Mouse (Mus musculus) E14TG2a.4 (cell line): ENCODE data around the gene Lrrc46.

Experiments used
- H3K27me3 ChIP-seq: 2 replicates; pipeline ENCODE4 v1.6.1; 2014; ENCODE audit warnings: low read length, control low read depth; ENCODE audit not compliant: insufficient read depth
- H3K36me3 ChIP-seq: 2 replicates; pipeline ENCODE4 v1.6.1; 2014; ENCODE audit warnings: low read length, control low read depth; ENCODE audit not compliant: insufficient read depth
- H3K4me1 ChIP-seq: replicated peaks from 2 replicates; pipeline ENCODE4 v1.6.1; 2014; ENCODE audit warnings: low read depth, low read length, control low read depth
- H3K4me3 ChIP-seq: replicated peaks from 2 replicates; pipeline ENCODE4 v1.5.1; 2014; ENCODE audit warnings: mild to moderate bottlenecking, low read length
- H3K9me3 ChIP-seq: 2 replicates; pipeline ENCODE4 v1.6.1; 2014; ENCODE audit warnings: low read length, control low read depth
- CTCF ChIP-seq: conservative IDR thresholded peaks from 2 replicates; pipeline ENCODE4 v1.5.1; 2014; ENCODE audit warnings: low read length
- NANOG ChIP-seq: IDR thresholded peaks from 2 replicates; pipeline ENCODE4 v1.6.1; 2014; ENCODE audit warnings: borderline replicate concordance, low read length, mixed read lengths
- POU5F1 ChIP-seq: IDR thresholded peaks from 2 replicates; pipeline ENCODE4 v1.6.1; 2014; ENCODE audit warnings: low read length, borderline replicate concordance

The Lrrc46 gene

DNA sequence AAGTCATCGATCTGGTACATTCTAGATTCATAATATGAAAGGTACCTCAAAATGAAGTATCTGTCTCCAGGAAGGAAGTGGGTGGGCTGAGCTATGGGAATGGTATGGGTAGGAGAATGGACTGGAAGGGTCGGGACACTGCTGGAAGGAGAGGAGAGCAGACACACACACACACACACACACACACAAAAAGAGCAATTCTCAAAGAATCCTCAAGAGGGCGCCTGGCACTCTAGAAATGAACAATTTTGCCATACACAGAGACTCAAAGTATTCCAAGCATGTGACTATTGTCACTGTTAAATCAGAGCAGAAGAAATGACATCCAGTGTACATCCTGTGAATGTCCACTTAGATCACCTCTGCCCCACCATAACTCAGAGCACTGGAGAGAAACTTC, 31.3 kb upstream of the Lrrc46 start:
- TF ChIP-seq CTCF = peak; percentile 75
- TF ChIP-seq POU5F1 = no peak
- H3K4me1 ChIP-seq = peaks cover 34% of the 10 kb centered on the region
- peaks cover 18% of the 10 kb centered on the region for H3K36me3 ChIP-seq

DNA sequence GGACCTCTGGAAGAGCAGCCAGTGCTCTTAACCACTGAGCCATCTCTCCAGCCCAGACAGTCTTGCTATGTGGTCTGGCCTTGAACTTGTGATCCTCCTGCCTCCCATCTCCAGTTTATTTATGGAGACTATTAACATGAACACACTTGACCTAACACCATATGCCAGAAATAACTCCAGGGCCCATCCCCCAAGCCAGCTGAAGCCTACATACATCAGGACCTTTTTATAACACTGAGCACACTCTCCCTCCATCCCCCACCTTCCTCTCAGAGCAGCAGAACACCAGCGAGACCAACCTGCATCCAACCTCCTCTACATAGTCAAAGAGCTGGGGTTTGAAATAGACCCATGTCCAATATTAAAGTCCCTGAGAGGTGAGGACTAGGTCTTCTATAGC, 29.9 kb upstream of the Lrrc46 start:
- no peaks in the 10 kb centered on the region for H3K27me3 ChIP-seq

More for the DNA sequence above, 31.3 kb upstream of the Lrrc46 start:
- Histone ChIP-seq H3K9me3 (no peaks in the 10 kb centered on the region), H3K4me3 (no peak overlapping the region), H3K27me3 (no peaks in the 10 kb centered on the region)

DNA sequence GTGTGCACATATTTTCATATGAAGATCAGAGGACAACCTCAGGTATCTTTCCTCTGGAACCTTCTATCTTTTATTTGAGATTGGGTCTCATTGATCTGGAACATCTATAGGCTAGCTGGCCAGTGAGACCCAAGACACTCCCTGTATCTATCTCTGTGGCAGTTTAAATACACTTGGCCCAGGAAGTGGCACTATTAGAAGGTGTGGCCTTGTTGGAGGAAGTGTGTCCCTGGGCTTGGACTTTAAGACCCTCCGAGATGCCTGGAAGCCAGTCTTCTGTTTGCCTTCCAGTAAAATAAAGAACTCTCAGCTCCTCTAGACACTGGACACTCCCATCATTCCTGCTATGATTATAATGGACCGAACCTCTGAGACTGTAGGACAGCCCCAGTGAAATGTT, 28.6 kb upstream of the Lrrc46 start:
- H3K4me1 ChIP-seq = peaks cover 62% of the 10 kb centered on the region
- TF ChIP-seq POU5F1 (no peak), NANOG (no peak), CTCF (no peak)
- H3K27me3 ChIP-seq = no peaks in the 10 kb centered on the region
- H3K4me3 ChIP-seq = no peak overlapping the region
- H3K9me3 ChIP-seq = no peaks in the 10 kb centered on the region
- peaks cover 21% of the 10 kb centered on the region for H3K36me3 ChIP-seq

More for the DNA sequence above, 29.9 kb upstream of the Lrrc46 start:
- TF ChIP-seq NANOG (no peak), CTCF (no peak), POU5F1 (no peak)
- Histone ChIP-seq H3K9me3 (no peaks in the 10 kb centered on the region), H3K4me1 (peaks cover 48% of the 10 kb centered on the region), H3K36me3 (peaks cover 21% of the 10 kb centered on the region), H3K4me3 (no peak overlapping the region)

DNA sequence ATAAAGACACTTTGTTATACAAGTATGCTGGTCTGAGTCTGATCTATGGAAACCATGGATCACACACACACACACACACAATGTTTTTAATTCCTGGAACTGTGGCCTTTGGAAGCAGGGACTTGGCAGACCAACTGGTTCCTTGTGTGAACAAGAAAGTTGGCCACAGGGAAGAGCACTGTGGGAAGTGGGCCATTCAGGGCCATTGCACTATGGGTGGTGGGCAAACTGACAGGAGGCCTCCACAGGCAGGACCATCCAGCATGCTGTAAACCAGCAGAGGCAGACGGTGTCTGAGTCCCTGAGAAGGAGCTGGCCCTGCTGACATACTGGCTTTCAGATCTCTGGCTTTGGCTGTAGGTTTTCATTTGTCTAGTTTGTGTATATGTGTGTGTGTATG, 28.1 kb upstream of the Lrrc46 start:
- Histone ChIP-seq H3K36me3 (peaks cover 21% of the 10 kb centered on the region), H3K27me3 (no peaks in the 10 kb centered on the region), H3K9me3 (no peaks in the 10 kb centered on the region), H3K4me1 (peaks cover 62% of the 10 kb centered on the region), H3K4me3 (no peak overlapping the region)
- TF ChIP-seq POU5F1 = no peak
- TF ChIP-seq CTCF = no peak
- TF ChIP-seq NANOG = no peak

DNA sequence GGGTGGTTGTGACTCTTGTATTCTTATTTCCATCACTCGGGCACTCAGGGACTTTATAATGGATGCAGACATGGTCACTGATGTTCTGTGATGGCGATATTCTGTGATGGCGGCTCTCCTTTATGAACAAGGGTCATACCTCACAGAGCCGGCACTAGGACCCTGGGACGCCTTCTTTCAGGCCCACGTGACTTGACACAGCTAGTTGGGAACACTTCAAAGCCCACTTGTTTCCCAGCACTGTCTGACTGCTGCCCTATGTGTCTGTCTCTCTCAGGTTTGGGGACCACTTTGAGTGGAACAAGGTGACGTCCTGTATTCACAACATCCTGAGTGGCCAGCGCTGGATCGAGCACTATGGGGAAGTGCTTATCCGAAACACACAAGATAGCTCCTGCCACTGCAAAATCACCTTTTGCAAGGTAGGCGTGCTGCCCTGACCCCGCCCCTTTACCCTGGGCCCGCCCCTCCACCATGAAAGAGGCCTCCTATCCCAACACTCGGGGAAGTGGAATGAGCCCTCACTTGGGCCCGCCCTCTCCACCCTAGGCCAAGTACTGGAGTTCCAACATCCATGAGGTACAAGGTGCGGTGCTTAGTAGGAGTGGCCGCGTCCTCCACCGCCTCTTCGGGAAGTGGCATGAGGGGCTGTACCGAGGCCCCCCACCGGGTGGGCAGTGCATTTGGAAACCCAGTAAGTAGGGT, 25.6 kb upstream of the Lrrc46 start:
- peak overlapping the region; percentile 74 for H3K4me3 ChIP-seq
- no peak for TF ChIP-seq CTCF
- no peak for TF ChIP-seq NANOG
- TF ChIP-seq POU5F1 = no peak

DNA sequence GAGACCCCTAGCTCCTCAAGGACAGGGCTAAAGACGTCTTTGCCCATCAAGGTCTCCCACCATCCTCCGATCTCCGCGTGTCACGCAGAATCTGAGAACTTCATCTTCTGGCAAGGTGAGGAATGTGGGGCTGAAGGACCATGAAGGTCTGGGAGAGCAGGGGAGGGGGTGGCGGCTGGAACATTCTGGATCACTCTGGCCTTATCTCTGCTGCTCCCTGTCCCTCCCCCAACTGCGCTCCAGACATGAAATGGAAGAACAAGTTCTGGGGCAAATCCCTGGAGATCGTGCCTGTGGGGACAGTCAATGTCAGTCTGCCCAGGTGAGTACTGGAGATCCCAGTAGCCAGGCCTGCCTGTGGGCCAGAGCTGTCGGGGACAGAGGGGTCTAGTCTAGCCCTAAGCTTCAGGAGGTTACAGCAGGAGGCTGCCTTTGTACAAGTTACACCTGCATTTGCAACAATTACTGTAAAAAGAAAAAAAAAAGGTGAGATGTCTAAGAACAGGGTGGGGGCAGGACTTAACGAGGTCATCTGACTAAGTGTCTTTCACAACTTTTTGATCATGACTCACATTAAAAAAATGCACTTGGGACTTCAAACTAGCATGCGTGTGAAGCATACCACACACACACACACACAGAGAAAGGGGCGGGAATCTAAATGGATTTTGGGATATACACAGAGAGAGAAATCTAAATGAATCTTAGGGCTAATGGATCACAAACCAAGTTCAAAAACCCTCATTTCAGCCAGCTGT, 24.5 kb upstream of the Lrrc46 start:
- peaks cover 21% of the 10 kb centered on the region for H3K36me3 ChIP-seq
- H3K4me1 ChIP-seq = peaks cover 65% of the 10 kb centered on the region
- H3K4me3 ChIP-seq = 0 out of 2 replicates have a peak overlapping the region, but pooled peaks have one; percentile 74
- no peaks in the 10 kb centered on the region for H3K9me3 ChIP-seq
- H3K27me3 ChIP-seq = no peaks in the 10 kb centered on the region
- TF ChIP-seq CTCF (no peak), POU5F1 (no peak), NANOG (no peak)

More for the DNA sequence above, 25.6 kb upstream of the Lrrc46 start:
- peaks cover 21% of the 10 kb centered on the region for H3K36me3 ChIP-seq
- peaks cover 57% of the 10 kb centered on the region for H3K4me1 ChIP-seq
- no peaks in the 10 kb centered on the region for H3K27me3 ChIP-seq
- no peaks in the 10 kb centered on the region for H3K9me3 ChIP-seq

DNA sequence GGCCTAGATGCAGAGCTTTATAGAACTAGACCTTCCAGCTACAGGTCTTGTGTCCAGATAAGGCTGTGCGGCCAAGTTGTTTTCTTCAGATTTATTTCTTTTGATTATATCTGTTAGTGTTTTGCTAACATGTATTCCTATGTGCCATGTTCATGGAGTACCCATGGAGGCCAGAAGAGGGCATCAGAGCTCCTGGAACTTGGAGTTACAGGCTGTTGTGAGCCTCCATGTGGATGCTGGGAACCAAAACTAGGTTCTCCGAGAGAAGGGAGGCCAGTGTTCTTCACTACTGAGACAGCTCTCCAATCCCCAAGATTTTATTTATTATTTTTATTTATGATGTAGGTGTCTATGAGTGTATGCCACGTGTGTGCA, 22.7 kb upstream of the Lrrc46 start:
- no peaks in the 10 kb centered on the region for H3K27me3 ChIP-seq
- no peaks in the 10 kb centered on the region for H3K9me3 ChIP-seq
- H3K4me3 ChIP-seq = no peak overlapping the region
- peaks cover 75% of the 10 kb centered on the region for H3K4me1 ChIP-seq
- TF ChIP-seq NANOG (no peak), CTCF (peak; percentile 58)
- peaks cover 16% of the 10 kb centered on the region for H3K36me3 ChIP-seq

DNA sequence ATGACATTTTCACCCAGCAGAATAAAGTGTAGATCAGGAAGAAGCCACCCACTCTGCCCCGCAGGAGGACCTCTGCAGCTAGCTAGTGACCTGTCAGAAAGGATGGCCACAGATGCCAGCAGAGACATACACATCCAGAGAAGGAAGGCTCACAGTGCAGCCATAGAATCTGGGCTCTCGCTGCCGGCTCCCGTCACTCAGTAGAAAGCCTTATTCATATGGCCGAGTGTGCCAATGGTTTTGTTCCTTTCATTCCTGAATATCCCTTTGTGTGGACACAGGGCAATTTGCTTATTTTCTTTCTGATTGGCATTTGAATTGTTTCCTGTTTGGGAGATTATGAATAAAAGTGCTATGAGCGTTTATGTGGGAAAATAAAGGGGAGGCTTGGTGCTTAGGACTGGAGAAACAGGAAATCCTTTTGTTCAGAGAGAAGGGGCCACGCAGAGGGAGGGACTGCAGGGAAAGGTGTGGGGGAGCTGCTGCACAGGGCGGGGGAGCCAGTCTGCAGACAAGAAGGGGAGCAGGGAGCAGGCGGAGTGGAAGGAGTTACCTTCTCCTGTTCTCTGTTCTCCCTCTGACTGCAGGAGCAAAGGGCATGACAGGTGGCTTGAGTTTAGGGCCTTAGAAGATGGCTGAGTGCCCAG, 22.2 kb upstream of the Lrrc46 start:
- TF ChIP-seq NANOG = no peak
- TF ChIP-seq POU5F1 = no peak
- no peak for TF ChIP-seq CTCF
- Histone ChIP-seq H3K4me3 (no peak overlapping the region), H3K9me3 (no peaks in the 10 kb centered on the region), H3K36me3 (peaks cover 12% of the 10 kb centered on the region), H3K4me1 (peaks cover 75% of the 10 kb centered on the region), H3K27me3 (no peaks in the 10 kb centered on the region)

DNA sequence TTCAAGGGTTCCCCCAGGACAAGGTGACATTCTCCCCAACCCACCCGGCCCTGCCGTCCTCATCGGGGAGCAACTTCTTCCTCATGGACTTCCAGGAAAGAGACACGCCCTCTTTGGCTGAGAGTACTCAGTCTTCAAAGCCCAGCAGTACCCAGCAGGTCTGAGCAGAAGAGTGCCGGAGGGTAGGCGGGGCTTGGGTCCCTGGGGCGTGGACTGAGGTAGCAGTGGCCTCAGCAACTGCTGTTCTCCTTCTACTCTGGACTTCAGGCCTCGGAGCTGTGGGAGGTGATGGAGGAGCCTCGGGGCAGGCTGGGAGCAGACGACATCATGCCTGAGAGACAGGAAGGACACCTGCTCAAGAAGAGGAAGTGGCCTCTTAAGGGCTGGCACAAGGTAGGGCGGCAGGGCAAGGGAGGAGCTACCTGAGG, 11.0 kb upstream of the Lrrc46 start:
- Histone ChIP-seq H3K36me3 (peaks cover 62% of the 10 kb centered on the region), H3K4me3 (peak overlapping the region; percentile 82), H3K9me3 (no peaks in the 10 kb centered on the region), H3K4me1 (peaks cover 45% of the 10 kb centered on the region), H3K27me3 (no peaks in the 10 kb centered on the region)
- TF ChIP-seq POU5F1 (no peak), CTCF (no peak), NANOG (no peak)
